Mouse (Mus musculus): Measurements from ENCODE around the gene Krt31.

The Krt31 gene

DNA sequence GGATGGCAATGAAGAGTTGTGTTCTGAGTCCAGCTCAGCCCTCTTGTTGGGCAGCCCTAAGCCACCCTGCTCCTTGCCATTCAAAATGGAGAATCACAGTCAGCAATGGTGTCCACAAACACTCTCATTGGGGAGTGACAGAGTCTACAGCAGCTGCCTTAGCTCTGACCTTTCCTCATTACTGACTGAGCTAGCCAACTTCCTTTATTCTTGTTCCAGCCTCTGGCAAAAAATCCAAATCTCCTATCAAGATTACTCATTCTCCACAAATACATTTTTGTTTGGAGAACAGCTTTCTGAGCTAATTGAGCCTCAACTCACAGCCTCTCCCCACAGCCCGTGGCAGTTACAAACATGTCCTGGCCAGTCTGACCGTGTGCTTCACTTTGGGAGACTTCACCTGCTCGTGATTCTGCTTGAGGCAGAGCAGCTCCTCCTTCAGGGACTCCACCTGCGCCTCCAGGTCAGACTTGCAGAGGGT lies 36.6 kb downstream of the Krt31 start:
- CTCF ChIA-PET: no interaction called here

DNA sequence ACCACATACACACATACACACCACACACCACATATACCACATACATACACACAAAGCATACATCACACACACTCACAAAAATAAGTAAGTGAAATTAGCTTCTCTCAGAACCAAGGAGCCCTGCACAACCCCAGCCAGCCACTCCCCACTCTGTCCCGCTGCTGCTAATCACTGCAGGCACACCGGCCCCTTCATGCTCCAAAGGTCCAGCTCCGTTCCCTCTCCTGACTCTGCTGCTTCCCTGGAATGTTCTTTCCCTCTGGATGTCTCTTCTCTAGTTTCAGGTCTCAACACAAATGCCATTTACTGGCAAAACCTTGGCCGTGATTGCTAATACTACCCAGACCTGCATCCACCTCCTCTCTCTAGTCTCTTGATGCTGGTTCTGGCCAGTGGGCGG lies 39.7 kb downstream of the Krt31 start:
- CTCF ChIA-PET: no interaction called here
- POLR2A ChIA-PET: no interaction called here

More for the DNA sequence above, 36.6 kb downstream of the Krt31 start:
- POLR2A ChIA-PET: interaction anchor here in 1 of 4 experiments (0.6 kb wide), 1 partner anchor 616 kb away, joined by 3 read pairs; no protein-coding TSS in a partner anchor

DNA sequence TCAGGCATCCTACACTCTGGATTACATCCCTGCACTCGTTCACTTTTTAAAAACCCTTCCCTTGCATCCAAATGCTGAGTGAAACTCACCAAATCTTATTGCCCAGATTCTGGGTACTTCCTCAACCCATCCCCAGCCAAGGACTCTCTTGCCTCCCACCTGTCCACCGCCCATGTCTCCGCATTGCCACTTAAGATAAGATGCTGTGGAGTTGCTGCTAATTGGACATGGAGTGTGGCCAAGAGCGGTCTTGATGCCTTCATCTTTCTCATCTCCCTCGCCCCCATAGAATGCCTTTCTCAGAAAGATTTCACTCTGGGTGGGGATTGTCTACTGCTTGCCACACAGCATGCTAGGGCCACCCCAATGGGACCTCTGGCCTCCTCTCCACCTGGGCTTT lies 42.0 kb downstream of the Krt31 start:
- POLR2A ChIA-PET: no interaction called here
- CTCF ChIA-PET: no interaction called here

DNA sequence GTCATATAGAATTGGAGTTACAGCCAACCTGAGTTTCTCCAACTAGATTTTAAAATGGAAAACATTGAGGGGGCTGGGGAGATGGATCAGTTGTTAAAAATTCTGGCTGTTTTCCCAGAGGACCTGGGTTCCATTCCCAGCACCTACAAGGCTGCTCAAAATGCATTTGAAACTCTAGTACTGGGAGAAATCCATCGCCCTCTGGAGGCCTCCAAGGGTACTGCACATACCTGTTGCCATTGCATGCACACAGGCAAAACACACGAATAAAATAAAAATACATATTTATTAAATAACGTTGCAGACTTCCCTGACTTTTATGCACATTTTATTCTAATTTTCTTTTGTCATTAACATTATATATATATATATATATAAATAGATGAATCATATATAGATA lies 43.7 kb downstream of the Krt31 start:
- ChIA-PET POLR2A (no interaction called here), CTCF (interaction anchor here in 3 of 4 experiments (0.6 to 2.8 kb wide), 6 partner anchors 9 to 606 kb away, joined by 3 to 7 read pairs (median 4); partner anchors contain the start of gene Krt33a (in 1 of the 3))

DNA sequence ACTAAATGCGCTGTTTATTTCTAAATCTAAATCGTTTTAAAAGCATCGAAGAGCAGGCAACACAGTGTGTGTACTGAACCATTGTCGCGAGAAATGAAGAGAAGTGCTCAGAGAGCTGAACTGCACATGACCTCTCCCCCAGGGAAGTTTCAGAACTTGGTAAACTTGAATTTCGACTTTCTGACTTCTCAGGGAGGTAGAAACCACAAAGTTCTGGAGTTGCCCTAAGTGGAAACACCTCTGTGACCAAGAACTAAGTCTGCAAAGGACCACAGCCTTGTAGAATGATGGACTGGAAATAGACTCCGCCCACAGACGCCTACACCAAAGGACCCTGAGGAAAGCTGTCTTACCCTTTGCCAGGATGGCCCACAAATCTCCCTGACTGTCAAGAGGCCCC lies 44.4 kb downstream of the Krt31 start:
- ChIA-PET CTCF (interaction anchor here in 3 of 4 experiments (0.7 to 2.8 kb wide), 4 partner anchors 276 to 695 kb away, joined by 3 to 7 read pairs (median 4); no protein-coding TSS in a partner anchor), POLR2A (no interaction called here)

DNA sequence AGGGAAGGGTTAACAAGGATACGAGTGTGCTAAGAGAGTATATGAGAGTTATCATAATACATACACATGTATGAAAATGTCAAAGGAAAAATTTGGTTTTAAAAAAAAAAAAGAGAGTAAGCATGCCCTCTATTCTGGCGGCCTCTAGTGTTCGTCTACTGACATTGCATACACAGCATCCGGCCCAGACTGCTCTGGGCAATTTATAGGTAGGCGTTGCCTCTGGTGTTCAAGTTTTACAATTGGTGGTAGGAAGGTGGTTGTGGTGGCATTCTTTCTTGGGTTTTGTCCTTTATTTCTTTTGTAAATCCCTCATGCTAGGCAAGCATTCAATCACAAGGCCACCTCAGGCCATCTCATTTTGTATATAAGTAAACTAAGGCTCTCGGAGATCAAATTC lies 45.5 kb downstream of the Krt31 start:
- POLR2A ChIA-PET: no interaction called here
- CTCF ChIA-PET: interaction anchor here in 3 of 4 experiments (0.7 to 2.8 kb wide), 3 partner anchors 252 to 294 kb away, joined by 4 to 7 read pairs (median 6); no protein-coding TSS in a partner anchor

DNA sequence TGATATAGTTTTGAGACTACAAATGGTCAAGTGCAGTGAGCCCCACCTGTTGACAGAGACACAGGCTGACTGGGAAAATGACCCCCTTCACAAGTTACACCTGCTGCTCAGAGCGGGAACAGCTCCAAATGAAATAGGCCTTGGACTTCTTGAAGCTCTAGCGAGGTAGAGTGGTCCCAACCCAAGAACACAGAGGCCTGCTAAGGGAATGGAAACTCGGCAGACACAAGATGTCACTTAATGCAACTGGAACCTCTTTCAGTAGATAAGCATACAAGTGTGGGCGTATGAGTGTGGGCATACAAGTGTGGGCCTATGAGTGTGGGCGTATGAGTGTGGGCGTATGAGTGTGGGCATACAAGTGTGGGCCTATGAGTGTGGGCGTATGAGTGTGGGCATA lies 51.3 kb downstream of the Krt31 start:
- ChIA-PET CTCF (no interaction called here), POLR2A (no interaction called here)
